Mouse (Mus musculus) liver, postnatal 0 days (tissue): ENCODE measurements around the gene Nr4a1. TPM values are rescaled to one million over a fixed set of nuclear protein-coding genes. Genes with fewer than 3 reads are reported as not detected.

Experiments used
- ATAC-seq: fragments of 200-750 bp; cut with Nextera tagmentation; 2 replicates; pipeline ENCODE4 v1.8.0; 2017; ENCODE audit warnings: mild to moderate bottlenecking, moderate library complexity
- DNase-seq: peaks from one replicate; pipeline ENCODE4 v3.0.0-alpha.2; 2016
- H3K27ac ChIP-seq: fragments of 300-500 bp; sonication (generic); 2 replicates; pipeline ENCODE4 v1.5.1; 2014; ENCODE audit warnings: antibody characterized with exemption, moderate library complexity, mild to moderate bottlenecking, low read depth
- H3K27me3 ChIP-seq: fragments of 300-500 bp; sonication (generic); 2 replicates; pipeline ENCODE4 v1.6.1; 2014; ENCODE audit warnings: low read length, control low read depth, mixed read lengths; ENCODE audit not compliant: insufficient read depth
- H3K36me3 ChIP-seq: fragments of 300-500 bp; sonication (generic); replicated peaks from 2 replicates; pipeline ENCODE4 v1.6.1; 2014; ENCODE audit warnings: mild to moderate bottlenecking, control low read depth, low read length, moderate library complexity, mixed read lengths; ENCODE audit not compliant: insufficient read depth
- H3K4me1 ChIP-seq: fragments of 300-500 bp; sonication (generic); 2 replicates; pipeline ENCODE4 v1.6.1; 2014; ENCODE audit warnings: antibody characterized with exemption, mild to moderate bottlenecking, control low read depth; ENCODE audit not compliant: insufficient read depth
- H3K4me2 ChIP-seq: fragments of 300-500 bp; sonication (generic); 2 replicates; pipeline ENCODE4 v1.6.1; 2014; ENCODE audit warnings: low read depth, mild to moderate bottlenecking, low read length, moderate library complexity, mixed read lengths
- H3K4me3 ChIP-seq: fragments of 300-500 bp; sonication (generic); 2 replicates; pipeline ENCODE4 v1.5.1; 2014; ENCODE audit warnings: low read depth, low read length
- H3K9ac ChIP-seq: fragments of 300-500 bp; sonication (generic); replicated peaks from 2 replicates; pipeline ENCODE4 v1.6.1; 2014; ENCODE audit warnings: mild to moderate bottlenecking, moderate library complexity
- H3K9me3 ChIP-seq: fragments of 300-500 bp; sonication (generic); 2 replicates; pipeline ENCODE4 v1.6.1; 2016; ENCODE audit warnings: mild to moderate bottlenecking, control low read depth, low read length, mixed read lengths
- CTCF ChIP-seq: sonication (generic); IDR thresholded peaks from 2 replicates; pipeline ENCODE4 v1.5.1; 2016; ENCODE audit warnings: antibody characterized with exemption, low read depth
- EP300 ChIP-seq: IDR thresholded peaks from 2 replicates; pipeline ENCODE4 v1.6.1; 2016; ENCODE audit warnings: antibody characterized with exemption, low read depth, mild to moderate bottlenecking
- WGBS: fragments of 180-500 bp; shearing (Covaris S2); extraction: QIAGEN DNeasy Blood & Tissue Kit; methylation state at CpG from one replicate; pipeline ENCODE4 v1.1.7; 2014; ENCODE audit not compliant: insufficient replicate concordance; 5-methylcytosine and 5-hydroxymethylcytosine counted together
- polyA plus RNA-seq: library from polyadenylated mRNA; unstranded; fragments of >200 nt; fragmentation: Nextera tagmentation; extraction: Ambion mirVana; gene quantifications from 2 replicates; pipeline ENCODE4 v1.2.1, GENCODE M21; 2015

Gene Nr4a1
- polyA plus RNA-seq, 1 experiment from 2014 or later: 1.1 TPM

GRCm38 (mm10) chr15:101295106-101295505, 41.0 kb downstream of the Nr4a1 start:
- Histone ChIP-seq H3K9me3 (no peaks in the 10 kb centered on the region), H3K4me3 (no peak overlapping the region), H3K27me3 (no peaks in the 10 kb centered on the region), H3K9ac (no peak overlapping the region), H3K36me3 (peaks cover 16% of the 10 kb centered on the region), H3K27ac (no peak overlapping the region), H3K4me1 (no peaks in the 10 kb centered on the region), H3K4me2 (no peak overlapping the region)
- 72% methylated on average over 7 of the region's 7 CpGs for WGBS
- DNase-seq (no peak), ATAC-seq (no peak)
- TF ChIP-seq CTCF: no peak
- no peak for TF ChIP-seq EP300

- no peak overlapping the region for H3K9ac ChIP-seq
- H3K4me3 ChIP-seq: no peak overlapping the region
- DNase-seq (no peak), ATAC-seq (no peak)
- TF ChIP-seq EP300 (no peak), CTCF (no peak)
- no peaks in the 10 kb centered on the region for H3K27me3 ChIP-seq
- H3K27ac ChIP-seq: no peak overlapping the region
- H3K4me2 ChIP-seq: no peak overlapping the region
- H3K4me1 ChIP-seq: no peaks in the 10 kb centered on the region
- H3K9me3 ChIP-seq: no peaks in the 10 kb centered on the region
- 84% methylated on average over 10 of the region's 10 CpGs for WGBS
- H3K36me3 ChIP-seq: peaks cover 11% of the 10 kb centered on the region
Measured at GRCm38 (mm10) chr15:101295616-101296015, 41.5 kb downstream of the Nr4a1 start.

GRCm38 (mm10) chr15:101296091-101296490, 42.0 kb downstream of the Nr4a1 start:
- WGBS: 81% methylated on average over 11 of the region's 11 CpGs
- Histone ChIP-seq H3K9me3 (no peaks in the 10 kb centered on the region), H3K4me1 (no peaks in the 10 kb centered on the region), H3K27me3 (no peaks in the 10 kb centered on the region), H3K4me2 (no peak overlapping the region), H3K36me3 (peaks cover 6% of the 10 kb centered on the region), H3K27ac (no peak overlapping the region), H3K4me3 (no peak overlapping the region), H3K9ac (no peak overlapping the region)
- no peak for TF ChIP-seq CTCF
- no peak for TF ChIP-seq EP300
- no peak for ATAC-seq
- DNase-seq: no peak

- no peak for ATAC-seq
- no peak overlapping the region for H3K9ac ChIP-seq
- no peak for TF ChIP-seq EP300
- TF ChIP-seq CTCF: no peak
- WGBS: 23% methylated on average over 7 of the region's 7 CpGs
- DNase-seq: no peak
- H3K36me3 ChIP-seq: no peaks in the 10 kb centered on the region
- no peaks in the 10 kb centered on the region for H3K9me3 ChIP-seq
- no peaks in the 10 kb centered on the region for H3K4me1 ChIP-seq
- H3K4me2 ChIP-seq: peak overlapping the region; percentile 32; the same call in 1 of the 2 replicates
- H3K27ac ChIP-seq: no peak overlapping the region
- H3K4me3 ChIP-seq: no peak overlapping the region
- no peaks in the 10 kb centered on the region for H3K27me3 ChIP-seq
Measured at GRCm38 (mm10) chr15:101297988-101298387, 43.9 kb downstream of the Nr4a1 start.

- WGBS: 27% methylated on average over 7 of the region's 7 CpGs
- Histone ChIP-seq H3K4me3 (no peak overlapping the region), H3K4me2 (peak overlapping the region; percentile 32; the same call in 1 of the 2 replicates), H3K4me1 (no peaks in the 10 kb centered on the region), H3K36me3 (no peaks in the 10 kb centered on the region), H3K9me3 (no peaks in the 10 kb centered on the region), H3K9ac (no peak overlapping the region), H3K27ac (no peak overlapping the region), H3K27me3 (no peaks in the 10 kb centered on the region)
- DNase-seq: no peak
- ATAC-seq: no peak
- TF ChIP-seq EP300: no peak
- no peak for TF ChIP-seq CTCF
Measured at GRCm38 (mm10) chr15:101298550-101298949, 44.5 kb downstream of the Nr4a1 start.

GRCm38 (mm10) chr15:101299480-101299960, 45.5 kb downstream of the Nr4a1 start:
- Histone ChIP-seq H3K4me1 (no peaks in the 10 kb centered on the region), H3K27me3 (no peaks in the 10 kb centered on the region), H3K27ac (no peak overlapping the region), H3K9me3 (no peaks in the 10 kb centered on the region), H3K4me2 (no peak overlapping the region), H3K9ac (no peak overlapping the region), H3K36me3 (no peaks in the 10 kb centered on the region), H3K4me3 (no peak overlapping the region)
- 61% methylated on average over 14 of the region's 14 CpGs for WGBS
- ATAC-seq (peak; percentile 59), DNase-seq (no peak)
- TF ChIP-seq EP300: peak; percentile 45
- TF ChIP-seq CTCF: no peak

GRCm38 (mm10) chr15:101300128-101300527, 46.1 kb downstream of the Nr4a1 start:
- H3K27ac ChIP-seq: no peak overlapping the region
- 26% methylated on average over 6 of the region's 6 CpGs for WGBS
- ATAC-seq: no peak

More at GRCm38 (mm10) chr15:101300128-101300527, 46.1 kb downstream of the Nr4a1 start:
- Histone ChIP-seq H3K4me3 (no peak overlapping the region), H3K4me1 (no peaks in the 10 kb centered on the region), H3K36me3 (no peaks in the 10 kb centered on the region), H3K9ac (no peak overlapping the region), H3K4me2 (no peak overlapping the region), H3K9me3 (no peaks in the 10 kb centered on the region), H3K27me3 (no peaks in the 10 kb centered on the region)
- DNase-seq: no peak
- TF ChIP-seq CTCF (no peak), EP300 (no peak)
